Mouse (Mus musculus) intestine, embryonic 14.5 days (tissue): ENCODE measurements at regions not wholly inside any gene's neighbourhood (a gene's known extent, or its start where the extent isn't known, plus 50 kb on each side); places are given as distances from the start of the nearest gene placed in this dataset.

Experiments
- ATAC-seq: fragments of 200-750 bp; cut with Nextera tagmentation; replicated peaks from 2 replicates; pipeline ENCODE4 v1.8.0; 2017; ENCODE audit warnings: low read depth, moderate number of reproducible peaks, moderate TSS enrichment, moderate library complexity; ENCODE audit not compliant: low FRiP score, low TSS enrichment
- DNase-seq: peaks from one replicate; pipeline ENCODE4 v3.0.0-alpha.2; 2018; ENCODE audit warnings: low spot score
- H3K27ac ChIP-seq: fragments of 300-500 bp; sonication (generic); 2 replicates; pipeline ENCODE4 v1.5.1; 2014; ENCODE audit warnings: low read depth, mild to moderate bottlenecking, control low read depth
- H3K27me3 ChIP-seq: fragments of 300-500 bp; sonication (generic); replicated peaks from 2 replicates; pipeline ENCODE4 v1.6.1; 2014; ENCODE audit warnings: low read length, control low read depth; ENCODE audit not compliant: control insufficient read depth, insufficient read depth
- H3K36me3 ChIP-seq: fragments of 300-500 bp; sonication (generic); 2 replicates; pipeline ENCODE4 v1.6.1; 2014; ENCODE audit warnings: low read length, control low read depth; ENCODE audit not compliant: control insufficient read depth, insufficient read depth
- H3K4me1 ChIP-seq: fragments of 300-500 bp; sonication (generic); replicated peaks from 2 replicates; pipeline ENCODE4 v1.6.1; 2014; ENCODE audit warnings: low read length, control low read depth, mixed read lengths; ENCODE audit not compliant: control insufficient read depth, insufficient read depth
- H3K4me2 ChIP-seq: fragments of 300-500 bp; sonication (generic); 2 replicates; pipeline ENCODE4 v1.6.1; 2014; ENCODE audit warnings: low read length
- H3K4me3 ChIP-seq: fragments of 300-500 bp; sonication (generic); 2 replicates; pipeline ENCODE4 v1.5.1; 2014; ENCODE audit warnings: low read depth, low read length, control low read depth, mixed read lengths
- H3K9ac ChIP-seq: fragments of 300-500 bp; sonication (generic); 2 replicates; pipeline ENCODE4 v1.6.1; 2014; ENCODE audit warnings: mild to moderate bottlenecking, low read length
- H3K9me3 ChIP-seq: fragments of 300-500 bp; sonication (generic); 2 replicates; pipeline ENCODE4 v1.6.1; 2016; ENCODE audit warnings: low read length, control low read depth; ENCODE audit not compliant: control insufficient read depth
- WGBS: fragments of 180-500 bp; shearing (Covaris S2); extraction: QIAGEN DNeasy Blood & Tissue Kit; methylation state at CpG from one replicate; pipeline ENCODE4 v1.1.7; 2014; 5-methylcytosine and 5-hydroxymethylcytosine counted together

GRCm38 (mm10) chr10:23595541-23595940 is 191.5 kb downstream of the Rps12 start:
- ATAC-seq, result no peak
- Histone ChIP-seq H3K4me2 (no peak overlapping the region), H3K4me1 (no peaks in the 10 kb centered on the region), H3K4me3 (no peak overlapping the region), H3K27ac (no peak overlapping the region), H3K36me3 (no peaks in the 10 kb centered on the region), H3K9ac (no peak overlapping the region), H3K9me3 (no peaks in the 10 kb centered on the region), H3K27me3 (no peaks in the 10 kb centered on the region)
- 58% methylated on average over 3 of the region's 3 CpGs for WGBS
- no peak for DNase-seq

GRCm38 (mm10) chr10:23580230-23580629 is 206.8 kb downstream of the Rps12 start:
- 76% methylated on average over 5 of the region's 5 CpGs for WGBS
- Histone ChIP-seq H3K4me3 (no peak overlapping the region), H3K27ac (no peak overlapping the region), H3K9ac (no peak overlapping the region), H3K27me3 (no peaks in the 10 kb centered on the region), H3K9me3 (no peaks in the 10 kb centered on the region), H3K4me2 (no peak overlapping the region), H3K36me3 (no peaks in the 10 kb centered on the region), H3K4me1 (no peaks in the 10 kb centered on the region)
- no peak for DNase-seq
- ATAC-seq, result no peak

DNA sequence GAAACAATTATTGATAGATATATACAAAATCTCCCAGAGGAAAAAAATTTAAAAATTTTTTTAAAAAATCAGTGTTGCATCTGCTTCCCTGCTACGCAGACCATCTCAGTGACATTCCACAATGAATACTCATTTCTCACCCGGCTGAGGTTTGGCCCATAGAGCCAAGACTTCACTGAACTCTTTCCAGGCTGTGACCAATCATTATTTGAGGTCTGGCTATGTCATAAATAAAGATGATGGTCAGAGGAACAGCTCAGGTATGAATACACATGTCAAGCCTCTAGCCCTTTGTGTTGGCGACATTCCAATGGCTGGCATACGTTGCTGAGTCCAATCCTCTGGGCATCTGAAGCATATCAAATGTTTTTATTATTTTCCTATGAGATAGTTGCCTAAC is 216.1 kb downstream of the Rps12 start:
- WGBS, result 80% methylated on average over 4 of the region's 4 CpGs
- ATAC-seq, result no peak

DNA sequence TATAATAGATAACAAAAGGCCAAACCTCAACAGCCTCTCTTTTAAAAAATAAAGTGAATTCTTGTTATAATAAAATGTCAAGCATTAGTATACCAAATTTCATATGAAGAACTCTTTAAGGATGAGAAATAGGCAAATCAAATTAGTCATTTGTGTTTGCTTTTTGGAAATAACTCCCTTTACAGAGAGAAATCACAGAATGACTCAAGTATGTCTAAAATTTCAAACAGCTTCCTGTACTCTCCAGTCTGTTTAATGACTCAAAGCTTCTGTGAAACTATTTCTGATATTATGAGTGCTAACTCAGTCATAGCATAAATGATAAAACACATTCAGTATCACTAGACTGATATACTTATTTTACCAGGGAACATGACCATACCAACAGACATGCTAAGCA is 217.7 kb downstream of the Rps12 start:
- no peak for ATAC-seq
- no peak for DNase-seq
- Histone ChIP-seq H3K9ac (no peak overlapping the region), H3K4me1 (no peaks in the 10 kb centered on the region), H3K27me3 (no peaks in the 10 kb centered on the region), H3K4me2 (no peak overlapping the region), H3K9me3 (no peaks in the 10 kb centered on the region), H3K4me3 (no peak overlapping the region), H3K27ac (no peak overlapping the region), H3K36me3 (no peaks in the 10 kb centered on the region)

More for the DNA sequence above, 216.1 kb downstream of the Rps12 start:
- Histone ChIP-seq H3K27me3 (no peaks in the 10 kb centered on the region), H3K27ac (no peak overlapping the region), H3K4me2 (no peak overlapping the region), H3K9ac (no peak overlapping the region), H3K4me1 (no peaks in the 10 kb centered on the region), H3K36me3 (no peaks in the 10 kb centered on the region), H3K9me3 (no peaks in the 10 kb centered on the region), H3K4me3 (no peak overlapping the region)
- no peak for DNase-seq

- H3K36me3 ChIP-seq, result no peaks in the 10 kb centered on the region
- H3K4me2 ChIP-seq, result no peak overlapping the region
- no peak overlapping the region for H3K9ac ChIP-seq
- no peak for ATAC-seq
- no peak overlapping the region for H3K4me3 ChIP-seq
- no peaks in the 10 kb centered on the region for H3K9me3 ChIP-seq
- DNase-seq, result no peak
- no peak overlapping the region for H3K27ac ChIP-seq
- H3K4me1 ChIP-seq, result no peaks in the 10 kb centered on the region
- no peaks in the 10 kb centered on the region for H3K27me3 ChIP-seq
- WGBS, result 57% methylated on average over 5 of the region's 5 CpGs
Observed at GRCm38 (mm10) chr10:23562273-23562885, 211.8 kb upstream of the Eya4 start.

DNA sequence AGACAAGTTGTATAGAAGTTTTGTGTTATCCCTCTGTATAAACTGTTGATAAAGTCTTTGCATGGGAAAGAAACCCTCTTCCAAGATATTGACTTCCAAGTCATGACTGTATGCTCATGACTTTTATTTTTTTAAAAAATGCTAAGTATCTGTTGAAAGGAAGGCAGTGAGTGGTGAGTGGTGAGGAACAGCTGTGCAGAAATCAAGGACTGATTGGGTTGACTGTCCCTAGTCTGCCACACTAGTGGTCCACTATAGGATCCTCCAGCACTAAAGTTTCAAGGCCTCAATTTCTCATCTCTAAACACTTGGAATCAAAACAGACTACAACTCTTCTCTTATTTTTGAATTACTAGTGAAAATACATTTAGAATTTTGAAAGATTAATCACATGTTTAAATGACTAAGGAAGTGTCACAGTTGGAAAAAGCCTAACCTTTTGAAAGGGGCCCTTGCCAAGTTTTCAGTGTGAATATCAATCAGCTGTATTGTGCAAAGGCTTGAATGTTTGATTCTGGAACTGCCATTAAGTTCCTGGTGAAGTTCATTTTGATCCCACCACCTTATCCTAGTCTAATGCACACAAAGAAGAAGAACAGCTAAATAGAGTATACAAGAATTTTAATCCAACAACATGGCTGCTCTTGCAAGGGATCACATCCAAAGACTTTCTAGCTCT is 209.5 kb upstream of the Eya4 start:
- ATAC-seq (no peak), DNase-seq (no peak)
- no peaks in the 10 kb centered on the region for H3K4me1 ChIP-seq
- H3K4me3 ChIP-seq, result no peak overlapping the region
- no peak overlapping the region for H3K9ac ChIP-seq
- H3K9me3 ChIP-seq, result no peaks in the 10 kb centered on the region
- H3K36me3 ChIP-seq, result no peaks in the 10 kb centered on the region
- no peak overlapping the region for H3K4me2 ChIP-seq
- no peaks in the 10 kb centered on the region for H3K27me3 ChIP-seq
- H3K27ac ChIP-seq, result no peak overlapping the region

DNA sequence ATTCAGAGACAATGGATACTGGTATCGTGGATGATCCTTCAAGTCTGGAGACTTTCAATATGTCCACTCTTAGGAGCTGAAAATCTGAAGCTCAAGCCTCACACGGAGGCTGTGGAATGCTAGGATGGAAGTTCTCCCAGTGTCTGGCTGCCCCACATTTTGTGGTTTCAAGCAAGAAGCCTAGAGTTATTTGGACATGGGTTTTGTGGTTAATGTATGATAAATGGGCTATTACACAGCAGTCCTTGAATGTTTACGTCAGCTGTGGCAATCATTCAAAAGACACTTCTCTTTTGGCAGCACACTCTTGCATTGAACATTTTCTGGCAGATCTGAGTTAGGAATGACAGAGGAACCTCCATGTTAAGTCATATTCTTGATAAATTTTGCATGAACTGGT is 207.2 kb upstream of the Eya4 start:
- 68% methylated on average over 3 of the region's 3 CpGs for whole genome bisulfite sequencing
- Histone ChIP-seq H3K4me1 (no peaks in the 10 kb centered on the region), H3K27ac (no peak overlapping the region), H3K36me3 (no peaks in the 10 kb centered on the region), H3K27me3 (no peaks in the 10 kb centered on the region), H3K4me2 (no peak overlapping the region), H3K9me3 (no peaks in the 10 kb centered on the region), H3K9ac (no peak overlapping the region), H3K4me3 (no peak overlapping the region)
- no peak for ATAC-seq
- no peak for DNase-seq

GRCm38 (mm10) chr10:23549207-23549606 is 198.6 kb upstream of the Eya4 start:
- no peak for ATAC-seq

DNA sequence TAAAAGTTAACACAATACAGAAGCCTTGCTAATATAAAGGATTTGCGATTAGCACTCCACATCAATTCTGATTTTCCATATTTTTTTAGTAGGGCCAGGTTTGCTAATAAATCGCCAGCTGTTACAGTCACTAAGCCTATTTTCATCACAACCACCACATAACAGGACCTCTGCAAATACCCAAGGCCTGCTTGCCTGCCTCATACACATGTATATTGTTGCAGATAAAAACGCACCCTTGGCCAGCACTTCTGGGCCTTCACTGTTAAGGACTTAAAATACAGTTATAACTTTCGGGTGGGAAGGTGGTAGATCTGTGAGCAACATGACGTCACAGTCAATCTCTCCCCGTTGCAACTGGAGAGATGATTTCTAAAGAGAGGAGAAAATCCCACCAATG is 197.7 kb upstream of the Eya4 start:
- ATAC-seq, result no peak
- Histone ChIP-seq H3K36me3 (no peaks in the 10 kb centered on the region), H3K27ac (no peak overlapping the region), H3K4me3 (no peak overlapping the region), H3K4me1 (no peaks in the 10 kb centered on the region), H3K27me3 (no peaks in the 10 kb centered on the region), H3K9me3 (no peaks in the 10 kb centered on the region), H3K9ac (no peak overlapping the region), H3K4me2 (no peak overlapping the region)
- 79% methylated on average over 6 of the region's 6 CpGs for WGBS
- no peak for DNase-seq

More at GRCm38 (mm10) chr10:23549207-23549606, 198.6 kb upstream of the Eya4 start:
- H3K9ac ChIP-seq, result no peak overlapping the region
- no peaks in the 10 kb centered on the region for H3K9me3 ChIP-seq
- H3K36me3 ChIP-seq, result no peaks in the 10 kb centered on the region
- DNase-seq, result no peak
- WGBS, result 50% methylated on average over 3 of the region's 3 CpGs
- no peak overlapping the region for H3K4me2 ChIP-seq
- no peaks in the 10 kb centered on the region for H3K4me1 ChIP-seq
- H3K27ac ChIP-seq, result no peak overlapping the region
- H3K27me3 ChIP-seq, result no peaks in the 10 kb centered on the region
- no peak overlapping the region for H3K4me3 ChIP-seq
